Mouse (Mus musculus) hindbrain, embryonic 13.5 days (tissue): ENCODE measurements around the gene Pcdh7. TPM values are rescaled to one million over a fixed set of nuclear protein-coding genes. Genes with fewer than 3 reads are reported as not detected.

ENCODE experiments used
- ATAC-seq: fragments of 200-750 bp; cut with Nextera tagmentation; 2 replicates; pipeline ENCODE4 v1.8.0; 2017; ENCODE audit warnings: moderate TSS enrichment; ENCODE audit not compliant: low FRiP score
- H3K27ac ChIP-seq: fragments of 300-500 bp; sonication (generic); 2 replicates; pipeline ENCODE4 v1.5.1; 2015; ENCODE audit warnings: inconsistent platforms, mild to moderate bottlenecking, moderate library complexity
- H3K27me3 ChIP-seq: fragments of 300-500 bp; sonication (generic); 2 replicates; pipeline ENCODE4 v1.6.1; 2015; ENCODE audit warnings: mild to moderate bottlenecking, inconsistent platforms
- H3K36me3 ChIP-seq: fragments of 300-500 bp; sonication (generic); 2 replicates; pipeline ENCODE4 v1.6.1; 2015; ENCODE audit warnings: mild to moderate bottlenecking, inconsistent platforms
- H3K4me1 ChIP-seq: fragments of 300-500 bp; sonication (generic); replicated peaks from 2 replicates; pipeline ENCODE4 v1.6.1; 2015; ENCODE audit warnings: inconsistent platforms
- H3K4me2 ChIP-seq: fragments of 300-500 bp; sonication (generic); 2 replicates; pipeline ENCODE4 v1.6.1; 2015; ENCODE audit warnings: inconsistent platforms, mild to moderate bottlenecking, moderate library complexity
- H3K4me3 ChIP-seq: fragments of 300-500 bp; sonication (generic); 2 replicates; pipeline ENCODE4 v1.5.1; 2015; ENCODE audit warnings: mild to moderate bottlenecking, inconsistent platforms
- H3K9ac ChIP-seq: fragments of 300-500 bp; sonication (generic); 2 replicates; pipeline ENCODE4 v1.6.1; 2015; ENCODE audit warnings: mild to moderate bottlenecking, inconsistent platforms
- H3K9me3 ChIP-seq: fragments of 300-500 bp; sonication (generic); 2 replicates; pipeline ENCODE4 v1.6.1; 2016; ENCODE audit warnings: inconsistent platforms
- WGBS: fragments of 180-500 bp; shearing (Covaris S2); methylation state at CpG from one replicate; pipeline ENCODE4 v1.1.7; 2015; 5-methylcytosine and 5-hydroxymethylcytosine counted together
- polyA plus RNA-seq: library from polyadenylated mRNA; unstranded; fragments of >200 nt; fragmentation: Nextera tagmentation; extraction: Ambion mirVana; gene quantifications from 2 replicates; pipeline ENCODE4 v1.2.1, GENCODE M21; 2015

Gene Pcdh7
- polyA plus RNA-seq, 1 experiment from 2014 or later: 20.0 TPM

DNA sequence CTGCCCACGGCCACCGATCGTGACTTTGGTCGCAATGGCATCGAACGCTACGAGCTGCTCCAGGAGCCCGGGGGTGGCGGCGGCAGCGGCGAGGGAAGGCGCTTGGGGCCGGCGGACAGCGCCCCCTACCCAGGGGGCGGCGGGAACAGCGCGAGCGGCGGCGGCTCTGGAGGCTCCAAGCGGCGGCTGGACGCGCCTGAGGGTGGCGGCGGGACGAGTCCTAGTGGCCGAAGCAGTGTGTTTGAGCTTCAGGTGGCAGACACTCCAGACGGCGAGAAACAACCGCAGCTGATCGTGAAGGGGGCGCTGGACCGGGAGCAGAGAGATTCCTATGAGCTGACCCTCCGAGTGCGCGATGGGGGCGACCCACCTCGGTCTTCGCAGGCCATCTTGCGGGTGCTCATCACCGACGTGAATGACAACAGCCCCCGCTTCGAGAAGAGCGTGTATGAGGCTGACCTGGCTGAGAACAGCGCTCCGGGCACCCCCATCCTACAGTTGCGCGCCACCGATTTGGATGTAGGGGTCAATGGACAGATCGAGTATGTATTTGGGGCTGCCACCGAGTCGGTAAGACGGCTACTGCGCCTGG, 1.9 kb downstream of the Pcdh7 start:
- Histone ChIP-seq H3K36me3 (no peaks in the 10 kb centered on the region), H3K4me1 (peaks cover 34% of the 10 kb centered on the region), H3K4me3 (peak overlapping the region; percentile 77), H3K27me3 (0 out of 2 replicates have a peak, but pooled peaks cover 14% of the 10 kb centered on the region), H3K27ac (peak overlapping the region; percentile 94), H3K9me3 (no peaks in the 10 kb centered on the region), H3K9ac (peak overlapping the region; percentile 88), H3K4me2 (peak overlapping the region; percentile 88)
- WGBS: 1% methylated on average over 59 of the region's 59 CpGs
- ATAC-seq: no peak

DNA sequence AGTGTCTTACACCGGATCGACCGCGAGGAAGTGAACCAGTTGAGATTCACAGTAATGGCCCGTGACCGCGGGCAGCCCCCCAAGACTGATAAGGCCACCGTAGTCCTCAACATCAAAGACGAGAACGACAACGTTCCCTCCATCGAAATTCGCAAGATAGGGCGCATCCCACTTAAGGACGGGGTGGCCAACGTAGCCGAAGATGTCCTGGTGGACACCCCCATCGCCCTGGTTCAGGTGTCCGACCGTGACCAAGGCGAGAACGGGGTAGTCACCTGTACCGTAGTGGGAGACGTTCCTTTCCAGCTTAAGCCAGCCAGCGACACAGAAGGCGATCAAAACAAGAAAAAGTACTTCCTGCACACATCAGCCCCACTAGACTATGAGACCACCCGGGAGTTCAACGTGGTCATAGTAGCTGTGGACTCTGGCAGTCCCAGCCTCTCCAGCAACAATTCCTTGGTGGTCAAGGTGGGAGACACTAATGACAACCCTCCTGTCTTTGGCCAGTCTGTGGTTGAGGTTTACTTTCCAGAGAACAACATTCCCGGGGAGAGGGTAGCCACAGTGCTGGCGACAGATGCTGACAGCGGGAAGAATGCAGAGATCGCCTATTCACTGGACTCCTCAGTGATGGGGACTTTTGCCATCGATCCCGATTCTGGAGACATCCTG, 2.6 kb downstream of the Pcdh7 start:
- Histone ChIP-seq H3K27ac (peak overlapping the region; percentile 58), H3K9me3 (no peaks in the 10 kb centered on the region), H3K4me3 (peak overlapping the region; percentile 77), H3K9ac (peak overlapping the region; percentile 88), H3K27me3 (0 out of 2 replicates have a peak, but pooled peaks cover 14% of the 10 kb centered on the region), H3K36me3 (no peaks in the 10 kb centered on the region), H3K4me2 (peak overlapping the region; percentile 88), H3K4me1 (peaks cover 37% of the 10 kb centered on the region)
- 4% methylated on average over 34 of the region's 34 CpGs for WGBS
- no peak for ATAC-seq

DNA sequence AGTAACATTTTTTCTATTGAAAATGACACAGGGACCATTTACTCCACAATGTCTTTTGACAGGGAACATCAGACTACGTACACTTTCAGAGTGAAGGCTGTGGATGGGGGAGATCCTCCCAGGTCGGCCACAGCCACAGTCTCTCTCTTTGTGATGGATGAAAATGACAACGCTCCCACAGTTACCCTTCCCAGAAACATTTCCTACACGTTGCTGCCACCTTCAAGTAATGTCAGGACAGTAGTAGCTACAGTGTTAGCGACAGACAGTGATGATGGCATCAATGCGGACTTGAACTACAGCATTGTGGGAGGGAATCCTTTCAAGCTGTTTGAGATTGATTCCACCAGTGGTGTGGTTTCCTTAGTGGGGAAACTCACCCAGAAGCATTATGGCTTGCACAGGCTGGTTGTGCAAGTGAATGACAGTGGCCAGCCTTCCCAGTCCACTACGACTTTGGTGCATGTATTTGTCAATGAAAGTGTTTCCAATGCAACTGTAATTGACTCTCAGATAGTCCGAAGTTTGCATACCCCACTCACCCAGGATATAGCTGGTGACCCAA, 3.5 kb downstream of the Pcdh7 start:
- WGBS: 32% methylated on average over 8 of the region's 8 CpGs
- H3K27me3 ChIP-seq: 0 out of 2 replicates have a peak, but pooled peaks cover 14% of the 10 kb centered on the region
- no peak overlapping the region for H3K27ac ChIP-seq
- H3K4me3 ChIP-seq: peak overlapping the region; percentile 77
- peak overlapping the region; percentile 88 for H3K4me2 ChIP-seq
- no peaks in the 10 kb centered on the region for H3K9me3 ChIP-seq
- H3K36me3 ChIP-seq: no peaks in the 10 kb centered on the region
- H3K4me1 ChIP-seq: peaks cover 37% of the 10 kb centered on the region
- no peak for ATAC-seq
- H3K9ac ChIP-seq: peak overlapping the region; percentile 88

DNA sequence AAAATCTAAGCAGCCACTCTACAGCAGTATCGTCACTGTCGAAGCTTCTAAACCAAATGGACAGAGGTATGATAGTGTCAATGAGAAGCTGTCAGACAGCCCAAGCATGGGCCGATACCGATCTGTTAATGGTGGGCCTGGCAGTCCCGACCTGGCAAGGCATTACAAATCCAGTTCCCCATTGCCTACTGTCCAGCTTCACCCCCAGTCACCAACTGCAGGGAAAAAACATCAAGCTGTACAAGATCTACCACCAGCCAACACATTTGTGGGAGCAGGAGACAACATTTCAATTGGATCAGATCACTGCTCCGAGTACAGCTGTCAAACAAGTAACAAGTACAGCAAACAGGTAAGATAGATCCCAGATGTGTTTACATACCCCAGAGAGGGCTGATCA, 4.2 kb downstream of the Pcdh7 start:
- Histone ChIP-seq H3K4me3 (peak overlapping the region; percentile 77), H3K36me3 (no peaks in the 10 kb centered on the region), H3K4me2 (peak overlapping the region; percentile 88), H3K27ac (no peak overlapping the region), H3K27me3 (0 out of 2 replicates have a peak, but pooled peaks cover 14% of the 10 kb centered on the region), H3K9ac (peak overlapping the region; percentile 88), H3K4me1 (peaks cover 37% of the 10 kb centered on the region), H3K9me3 (no peaks in the 10 kb centered on the region)
- WGBS: 47% methylated on average over 6 of the region's 6 CpGs
- no peak for ATAC-seq

DNA sequence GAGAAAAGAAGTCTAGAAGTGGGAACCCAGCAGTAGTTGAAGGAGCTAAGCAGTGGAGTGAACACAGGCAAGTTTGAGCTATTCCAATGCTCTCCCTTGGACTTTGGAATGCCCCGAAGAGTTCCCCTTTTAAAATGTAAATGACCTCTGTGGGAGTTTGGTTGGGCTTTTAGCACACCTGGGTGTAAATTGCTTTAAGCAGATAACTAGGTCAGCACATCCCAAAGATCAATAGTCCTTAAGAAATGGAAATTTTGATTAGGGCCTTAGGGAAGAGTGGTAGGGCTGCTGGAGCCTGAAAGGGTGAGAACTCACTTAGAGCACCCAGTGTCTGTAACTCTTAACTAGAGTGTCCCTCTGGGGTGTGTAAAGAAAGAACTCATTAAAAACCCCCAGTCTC, 15.7 kb downstream of the Pcdh7 start:
- Histone ChIP-seq H3K9ac (no peak overlapping the region), H3K36me3 (no peaks in the 10 kb centered on the region), H3K4me1 (no peaks in the 10 kb centered on the region), H3K27me3 (no peaks in the 10 kb centered on the region), H3K4me3 (no peak overlapping the region), H3K27ac (no peak overlapping the region), H3K4me2 (no peak overlapping the region), H3K9me3 (no peaks in the 10 kb centered on the region)
- no peak for ATAC-seq
- WGBS: 11% methylated on average over 1 of the region's 1 CpGs

DNA sequence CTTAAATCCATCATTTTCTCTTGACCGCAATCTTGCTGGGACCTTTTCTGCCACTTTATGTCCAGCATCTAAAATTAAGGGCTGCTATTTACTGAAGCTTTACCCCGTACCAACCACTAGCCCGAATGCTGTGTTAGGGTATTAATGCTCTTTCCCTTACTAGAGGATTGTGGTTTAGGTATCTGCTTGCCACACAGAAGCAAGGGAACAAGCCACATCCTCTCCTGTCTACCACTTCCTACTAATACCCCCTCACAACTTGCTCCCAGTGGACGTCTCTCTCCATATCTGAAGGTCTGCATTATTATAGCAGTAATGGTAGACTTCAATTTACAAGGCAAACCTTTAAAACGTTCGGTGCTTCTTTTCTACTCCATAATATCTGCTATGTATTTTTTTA, 18.0 kb downstream of the Pcdh7 start:
- WGBS: 89% methylated on average over 6 of the region's 6 CpGs
- ATAC-seq: no peak
- Histone ChIP-seq H3K36me3 (no peaks in the 10 kb centered on the region), H3K4me3 (no peak overlapping the region), H3K27me3 (no peaks in the 10 kb centered on the region), H3K9ac (no peak overlapping the region), H3K4me1 (no peaks in the 10 kb centered on the region), H3K9me3 (no peaks in the 10 kb centered on the region), H3K27ac (no peak overlapping the region), H3K4me2 (no peak overlapping the region)

DNA sequence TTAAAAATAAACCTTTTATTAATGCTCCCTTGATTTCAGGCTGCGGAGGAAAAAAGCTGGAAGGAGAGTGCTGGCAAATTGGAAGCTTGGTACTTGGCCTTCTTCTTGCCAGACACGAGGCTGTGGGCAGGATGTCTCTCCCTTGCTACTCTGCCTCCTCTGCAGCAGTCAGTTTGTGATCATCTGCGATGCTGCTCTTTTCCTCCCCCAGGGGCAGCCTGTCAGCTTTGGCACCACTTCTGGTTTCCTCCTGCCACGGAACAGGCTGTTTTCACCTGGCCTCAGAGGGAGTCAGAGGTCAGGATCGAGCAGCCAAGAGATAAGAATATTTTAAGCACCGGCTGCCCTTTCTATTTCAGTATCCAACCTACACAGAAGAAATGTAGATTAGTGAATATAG, 25.2 kb downstream of the Pcdh7 start:
- no peak overlapping the region for H3K9ac ChIP-seq
- no peaks in the 10 kb centered on the region for H3K36me3 ChIP-seq
- no peak overlapping the region for H3K4me3 ChIP-seq
- H3K9me3 ChIP-seq: no peaks in the 10 kb centered on the region
- no peaks in the 10 kb centered on the region for H3K27me3 ChIP-seq
- no peak overlapping the region for H3K27ac ChIP-seq
- no peak for ATAC-seq
- H3K4me1 ChIP-seq: 0 out of 2 replicates have a peak, but pooled peaks cover 2% of the 10 kb centered on the region
- WGBS: 25% methylated on average over 6 of the region's 6 CpGs
- no peak overlapping the region for H3K4me2 ChIP-seq

DNA sequence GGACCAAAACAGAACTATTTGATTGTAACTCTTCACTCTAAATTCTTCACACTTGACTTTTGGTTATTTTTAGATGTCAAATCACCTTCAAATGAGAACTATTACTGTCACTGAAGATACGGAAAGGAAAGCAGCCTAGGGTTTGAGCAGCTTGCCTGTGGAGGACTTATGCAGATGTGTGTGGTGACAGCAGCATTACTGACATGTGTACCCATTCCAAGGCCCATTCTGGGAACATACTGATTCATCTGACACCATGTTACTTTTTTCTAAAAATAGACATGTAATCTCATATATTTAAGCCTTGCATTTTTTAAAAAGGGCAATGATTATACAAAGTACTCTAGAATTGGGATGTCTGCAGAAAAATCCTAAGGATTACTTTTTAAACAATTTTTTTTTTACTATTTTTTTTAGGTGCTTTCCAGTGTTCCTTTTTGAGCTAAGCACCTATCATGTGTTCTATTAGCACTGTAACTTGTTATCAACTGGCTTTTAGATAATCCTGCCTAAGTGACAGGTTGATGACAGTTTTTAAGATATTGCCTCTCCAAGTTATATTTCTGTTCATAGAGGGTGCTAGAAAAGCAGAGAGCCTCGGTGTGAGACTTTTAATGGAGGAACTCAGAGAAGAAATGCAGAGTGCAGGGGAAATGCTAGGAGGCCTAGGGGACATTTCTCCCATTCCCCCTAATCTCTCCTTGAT, 26.3 kb downstream of the Pcdh7 start:
- H3K36me3 ChIP-seq: no peaks in the 10 kb centered on the region
- 80% methylated on average over 2 of the region's 2 CpGs for WGBS
- no peaks in the 10 kb centered on the region for H3K9me3 ChIP-seq
- H3K4me2 ChIP-seq: no peak overlapping the region
- H3K4me3 ChIP-seq: no peak overlapping the region
- H3K9ac ChIP-seq: no peak overlapping the region
- H3K27ac ChIP-seq: no peak overlapping the region
- no peaks in the 10 kb centered on the region for H3K27me3 ChIP-seq
- H3K4me1 ChIP-seq: 0 out of 2 replicates have a peak, but pooled peaks cover 2% of the 10 kb centered on the region
- no peak for ATAC-seq

DNA sequence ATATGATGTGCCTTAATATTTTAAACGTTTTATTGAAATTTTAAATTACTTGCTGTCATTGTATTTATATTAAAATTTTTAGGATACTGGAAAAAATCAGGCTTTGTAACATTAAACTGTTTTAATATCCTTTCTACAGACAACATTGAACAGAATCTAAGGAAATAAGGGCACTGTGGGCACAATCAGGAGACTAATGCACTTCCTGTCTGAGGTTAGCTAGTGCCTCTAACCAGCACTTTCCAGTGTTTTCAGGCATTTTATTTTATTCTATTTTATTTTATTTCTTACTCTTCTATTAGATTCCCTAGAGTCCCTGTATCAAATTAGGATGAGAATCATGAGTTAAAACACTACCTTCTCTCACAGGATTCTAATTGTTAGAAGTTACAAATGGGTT, 28.1 kb downstream of the Pcdh7 start:
- 77% methylated on average over 1 of the region's 1 CpGs for WGBS
- Histone ChIP-seq H3K36me3 (no peaks in the 10 kb centered on the region), H3K4me1 (0 out of 2 replicates have a peak, but pooled peaks cover 2% of the 10 kb centered on the region), H3K27ac (no peak overlapping the region), H3K4me3 (no peak overlapping the region), H3K4me2 (no peak overlapping the region), H3K27me3 (no peaks in the 10 kb centered on the region), H3K9me3 (no peaks in the 10 kb centered on the region), H3K9ac (no peak overlapping the region)
- ATAC-seq: no peak

DNA sequence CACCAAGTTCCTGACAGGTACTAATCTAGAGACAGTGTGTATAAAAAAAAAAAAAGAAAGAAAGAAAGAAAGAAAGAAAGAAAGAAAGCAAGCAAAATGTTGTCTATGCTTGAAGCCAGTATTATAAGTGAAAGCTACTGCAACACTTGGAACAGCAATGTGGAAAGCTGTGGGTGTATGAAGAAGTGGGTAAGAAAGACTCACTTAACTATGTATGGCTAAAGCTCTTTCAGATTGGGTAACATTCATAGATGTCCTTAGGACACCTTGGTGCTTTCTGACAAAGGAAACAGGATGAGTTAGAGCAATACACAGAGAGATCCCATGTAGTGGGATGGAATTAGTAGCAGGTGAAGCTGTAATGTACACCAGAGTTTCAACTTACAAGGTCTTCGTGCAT, 32.6 kb downstream of the Pcdh7 start:
- Histone ChIP-seq H3K9me3 (no peaks in the 10 kb centered on the region), H3K27ac (no peak overlapping the region), H3K4me2 (no peak overlapping the region), H3K27me3 (no peaks in the 10 kb centered on the region), H3K36me3 (no peaks in the 10 kb centered on the region), H3K9ac (no peak overlapping the region), H3K4me3 (no peak overlapping the region), H3K4me1 (no peaks in the 10 kb centered on the region)
- ATAC-seq: no peak
- 90% methylated on average over 1 of the region's 1 CpGs for WGBS

DNA sequence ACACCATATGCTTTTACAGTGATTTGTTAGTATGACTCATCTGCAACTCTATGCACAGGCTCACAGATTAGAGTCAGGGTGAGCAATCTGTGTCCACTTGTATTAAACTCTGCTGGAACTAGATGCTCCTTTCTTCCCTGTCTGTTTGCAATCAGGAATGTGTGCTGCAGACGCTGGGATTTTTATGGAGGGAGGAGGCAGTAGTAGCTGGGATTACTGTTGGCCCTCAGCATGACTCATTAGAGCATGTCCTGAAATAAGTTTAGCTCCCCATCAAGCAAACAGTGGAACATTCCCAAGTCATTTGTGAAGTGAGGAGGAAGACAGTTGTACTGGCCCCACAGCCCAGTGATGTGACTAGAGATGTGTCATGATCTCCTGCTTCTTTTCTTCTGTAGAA, 38.0 kb downstream of the Pcdh7 start:
- 48% methylated on average over 1 of the region's 1 CpGs for WGBS
- Histone ChIP-seq H3K4me1 (no peaks in the 10 kb centered on the region), H3K27ac (no peak overlapping the region), H3K36me3 (no peaks in the 10 kb centered on the region), H3K27me3 (no peaks in the 10 kb centered on the region), H3K4me3 (no peak overlapping the region), H3K9ac (no peak overlapping the region), H3K9me3 (no peaks in the 10 kb centered on the region), H3K4me2 (no peak overlapping the region)
- ATAC-seq: no peak

DNA sequence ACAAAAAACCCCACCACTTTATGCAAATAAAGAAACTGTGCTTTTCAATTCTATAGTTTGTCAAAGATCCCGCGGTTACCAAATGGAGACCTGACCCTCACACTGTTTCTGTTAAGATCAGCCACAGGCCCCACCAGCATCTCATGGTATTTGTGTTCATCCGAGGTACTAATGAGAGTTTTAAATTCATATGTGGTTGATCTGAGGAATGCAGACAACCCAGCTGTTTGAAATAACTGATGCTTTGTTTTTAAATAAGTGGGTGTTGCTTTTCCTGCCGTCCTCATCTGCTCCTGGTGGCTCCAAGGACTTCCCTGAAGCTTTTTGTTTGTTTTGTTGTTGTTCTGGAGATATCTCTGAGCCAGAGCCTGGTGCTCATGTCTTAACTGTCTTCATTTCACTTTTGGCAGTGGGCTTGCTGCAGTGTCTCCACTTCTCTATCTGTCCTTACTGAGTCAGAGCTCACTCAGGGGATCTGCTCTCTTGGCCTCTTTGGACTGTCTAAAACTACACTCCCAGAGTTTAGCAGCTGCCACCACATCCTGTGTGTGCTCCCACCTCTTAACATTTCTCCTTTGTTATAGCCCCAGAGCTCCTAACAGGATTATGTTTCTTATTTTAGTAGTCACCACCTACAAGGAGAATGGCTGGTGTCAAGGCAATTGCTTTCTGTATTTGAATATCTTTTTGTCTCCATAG, 39.1 kb downstream of the Pcdh7 start:
- 40% methylated on average over 4 of the region's 4 CpGs for WGBS
- Histone ChIP-seq H3K4me3 (no peak overlapping the region), H3K27ac (no peak overlapping the region), H3K4me2 (no peak overlapping the region), H3K36me3 (no peaks in the 10 kb centered on the region), H3K4me1 (no peaks in the 10 kb centered on the region), H3K27me3 (no peaks in the 10 kb centered on the region), H3K9me3 (no peaks in the 10 kb centered on the region), H3K9ac (no peak overlapping the region)
- no peak for ATAC-seq
